7 mouse cellular contexts compared by ENCODE assay signal in genomic region chr5:43661997-43662961, GRCm38 (mm10). TPM values are rescaled to one million over a fixed set of nuclear protein-coding genes. Genes with fewer than 3 reads are reported as not detected.
DNase-seq lines count a peak whose midpoint lies in the region; ATAC-seq and TF ChIP-seq lines count a peak whose summit lies in the region.

TSS of gene Cc2d2a (plus strand) at chr5:43662346.

- H3K9me3 ChIP-seq in intestine, postnatal 0 days (ENCODE audit: control insufficient read depth) = no peaks in the 10 kb centered on the region
- no peaks in the 10 kb centered on the region for H3K9me3 ChIP-seq in limb, embryonic 13.5 days
- no peaks in the 10 kb centered on the region for H3K9me3 ChIP-seq in midbrain, embryonic 15.5 days

- peak within 1 kb of the TSS; percentile 61 for H3K27ac ChIP-seq in cortical plate, adult 2 months (ENCODE audit: insufficient read depth, low read length)
- peak within 1 kb of the TSS; percentile 57 for H3K27ac ChIP-seq in intestine, postnatal 0 days (ENCODE audit: low read depth, low read length)
- H3K27ac ChIP-seq in limb, embryonic 13.5 days = peak within 1 kb of the TSS; percentile 94
- peak within 1 kb of the TSS; percentile 86 for H3K27ac ChIP-seq in midbrain, embryonic 15.5 days
- peak within 1 kb of the TSS; percentile 55 for H3K27ac ChIP-seq in testis, adult 2 months (ENCODE audit: control insufficient read depth, insufficient read depth, low read depth, low read length)

- WGBS in intestine, postnatal 0 days = 4% methylated on average over 19 of the region's 19 CpGs
- WGBS in limb, embryonic 13.5 days = 5% methylated on average over 19 of the region's 19 CpGs
- WGBS in midbrain, embryonic 15.5 days = 4% methylated on average over 19 of the region's 19 CpGs

- no peaks in the 10 kb centered on the region for H3K36me3 ChIP-seq in intestine, postnatal 0 days (ENCODE audit: control insufficient read depth, insufficient read depth)
- H3K36me3 ChIP-seq in limb, embryonic 13.5 days = no peaks in the 10 kb centered on the region
- no peaks in the 10 kb centered on the region for H3K36me3 ChIP-seq in midbrain, embryonic 15.5 days (replicated peaks)
- no peaks in the 10 kb centered on the region for H3K36me3 ChIP-seq in testis, adult 2 months (ENCODE audit: control insufficient read depth, insufficient read depth, low read length)

- H3K9ac ChIP-seq in intestine, postnatal 0 days (ENCODE audit: low read depth, low read length) = peak within 1 kb of the TSS; percentile 51
- peak within 1 kb of the TSS; percentile 72 for H3K9ac ChIP-seq in limb, embryonic 13.5 days
- H3K9ac ChIP-seq in midbrain, embryonic 15.5 days = peak within 1 kb of the TSS; percentile 56

- TF ChIP-seq CTCF in cortical plate, adult 2 months (IDR thresholded peaks at IDR 0.05; ENCODE audit: extremely low read depth, insufficient read depth, low read length) = no peak
- peak; percentile 34; the same call in 1 of the 2 replicates for TF ChIP-seq CTCF in intestine, postnatal 0 days (IDR thresholded peaks at IDR 0.05; ENCODE audit: low read depth)
- TF ChIP-seq CTCF in testis, adult 2 months (IDR thresholded peaks at IDR 0.05; ENCODE audit: control insufficient read depth, insufficient read depth, insufficient replicate concordance, low read depth, low read length) = no peak

- peak; percentile 61; the same call in 1 of the 2 replicates for TF ChIP-seq POLR2A in cortical plate, adult 2 months (IDR thresholded peaks at IDR 0.05; ENCODE audit: extremely low read depth, insufficient read depth, low read length)
- TF ChIP-seq POLR2A in testis, adult 2 months (IDR thresholded peaks at IDR 0.05; ENCODE audit: control insufficient read depth, low read depth, low read length) = no peak

- peaks cover 3% of the 10 kb centered on the region; the same call in 1 of the 2 replicates for H3K4me1 ChIP-seq in cortical plate, adult 2 months (ENCODE audit: control insufficient read depth, insufficient read depth, low read length)
- H3K4me1 ChIP-seq in intestine, postnatal 0 days (replicated peaks; ENCODE audit: control insufficient read depth, insufficient read depth, low read length) = peaks cover 14% of the 10 kb centered on the region
- H3K4me1 ChIP-seq in limb, embryonic 13.5 days = peaks cover 26% of the 10 kb centered on the region
- peaks cover 32% of the 10 kb centered on the region for H3K4me1 ChIP-seq in midbrain, embryonic 15.5 days
- no peaks in the 10 kb centered on the region for H3K4me1 ChIP-seq in testis, adult 2 months (ENCODE audit: control insufficient read depth, insufficient read depth, low read length)

- H3K4me3 ChIP-seq in cortical plate, adult 2 months (ENCODE audit: insufficient read depth, low read length) = peak within 1 kb of the TSS; percentile 68
- H3K4me3 ChIP-seq in intestine, postnatal 0 days (ENCODE audit: low read depth, low read length) = peak within 1 kb of the TSS; percentile 51
- H3K4me3 ChIP-seq in limb, embryonic 13.5 days = peak within 1 kb of the TSS; percentile 49
- peak within 1 kb of the TSS; percentile 41 for H3K4me3 ChIP-seq in midbrain, embryonic 15.5 days
- peak within 1 kb of the TSS; percentile 22 for H3K4me3 ChIP-seq in testis, adult 2 months (ENCODE audit: control insufficient read depth, low read depth, low read length)

- H3K4me2 ChIP-seq in intestine, postnatal 0 days (replicated peaks; ENCODE audit: low read depth) = peak within 1 kb of the TSS; percentile 62
- H3K4me2 ChIP-seq in limb, embryonic 13.5 days (replicated peaks) = peak within 1 kb of the TSS; percentile 67
- H3K4me2 ChIP-seq in midbrain, embryonic 15.5 days = peak within 1 kb of the TSS; percentile 60

- ATAC-seq in intestine, postnatal 0 days = peak; percentile 65
- peak; percentile 82 for ATAC-seq in limb, embryonic 13.5 days (ENCODE audit: low FRiP score, low read depth)
- ATAC-seq in midbrain, embryonic 15.5 days (replicated peaks) = peak; percentile 88

- H3K27me3 ChIP-seq in intestine, postnatal 0 days (replicated peaks; ENCODE audit: control insufficient read depth, insufficient read depth, low read length) = no peaks in the 10 kb centered on the region
- no peaks in the 10 kb centered on the region for H3K27me3 ChIP-seq in limb, embryonic 13.5 days
- H3K27me3 ChIP-seq in midbrain, embryonic 15.5 days (replicated peaks) = no peaks in the 10 kb centered on the region
- no peaks in the 10 kb centered on the region for H3K27me3 ChIP-seq in testis, adult 2 months (ENCODE audit: control insufficient read depth, insufficient read depth, low read length)

- DNase-seq in adrenal gland, postnatal 4 days (ENCODE audit: low spot score in 2 of 2) = peak in 1 of 2 experiments; percentile 14
- DNase-seq in heart, adult 11 months = peak; percentile 96

RNA-seq across cellular contexts. Expression of gene Cc2d2a, which starts in this region (rescaled TPM):
- total RNA-seq in adrenal gland, postnatal 4 days (2021) = 10 to 100 TPM; 28.0 to 28.4 TPM
- polyA plus RNA-seq in cortical plate, adult 2 months (2012; rRNA removed) = 16.3 and 18.3 TPM in 2 replicates
- 2.8 and 3.6 TPM in 2 replicates for polyA plus RNA-seq in intestine, postnatal 0 days (2015; fragmentation: Nextera tagmentation; extraction: Ambion mirVana)
- polyA plus RNA-seq in limb, embryonic 13.5 days (2015; fragmentation: Nextera tagmentation; extraction: Ambion mirVana) = 11.8 and 12.9 TPM in 2 replicates
- polyA plus RNA-seq in midbrain, embryonic 15.5 days (2015; fragmentation: Nextera tagmentation; extraction: Ambion mirVana) = 7.6 and 8.5 TPM in 2 replicates
- polyA plus RNA-seq in testis, adult 2 months (2012; rRNA removed) = 0.64 and 0.69 TPM in 2 replicates
